In genomic region chr1:134095721-134096120, GRCm38 (mm10) we compare ENCODE assay signal across 8 mouse cellular contexts. TPM values are rescaled to one million over a fixed set of nuclear protein-coding genes. Genes with fewer than 3 reads are reported as not detected.
DNase-seq lines count a peak whose midpoint lies in the region; ATAC-seq and TF ChIP-seq lines count a peak whose summit lies in the region.

No protein-coding gene starts in this region.

- H3K4me1 ChIP-seq in liver, embryonic 12.5 days = peaks cover 92% of the 10 kb centered on the region
- peaks cover 88% of the 10 kb centered on the region for H3K4me1 ChIP-seq in forebrain, embryonic 10.5 days
- H3K4me1 ChIP-seq in hindbrain, embryonic 15.5 days (replicated peaks) = peaks cover 59% of the 10 kb centered on the region

- no peaks in the 10 kb centered on the region for H3K36me3 ChIP-seq in liver, embryonic 12.5 days
- H3K36me3 ChIP-seq in forebrain, embryonic 10.5 days (replicated peaks) = no peaks in the 10 kb centered on the region
- no peaks in the 10 kb centered on the region for H3K36me3 ChIP-seq in hindbrain, embryonic 15.5 days
- no peaks in the 10 kb centered on the region for H3K36me3 ChIP-seq in myocyte (ENCODE audit: control insufficient read depth, insufficient read depth)

- H3ac ChIP-seq in myocyte (ENCODE audit: control insufficient read depth, insufficient read length) = no peak overlapping the region

- H3K27ac ChIP-seq in liver, embryonic 12.5 days = peak overlapping the region; percentile 95; the same call in 1 of the 2 replicates
- peak overlapping the region; percentile 87 for H3K27ac ChIP-seq in forebrain, embryonic 10.5 days
- H3K27ac ChIP-seq in hindbrain, embryonic 15.5 days (replicated peaks) = peak overlapping the region; percentile 68

- no peaks in the 10 kb centered on the region for H3K9me3 ChIP-seq in liver, embryonic 12.5 days (replicated peaks)
- no peaks in the 10 kb centered on the region for H3K9me3 ChIP-seq in forebrain, embryonic 10.5 days
- no peaks in the 10 kb centered on the region for H3K9me3 ChIP-seq in hindbrain, embryonic 15.5 days

- TF ChIP-seq POLR2A in myocyte (IDR thresholded peaks at IDR 0.05; ENCODE audit: insufficient read length, low read depth) = no peak

- H3K4me3 ChIP-seq in liver, embryonic 12.5 days = no peak overlapping the region
- H3K4me3 ChIP-seq in forebrain, embryonic 10.5 days = no peak overlapping the region
- H3K4me3 ChIP-seq in hindbrain, embryonic 15.5 days = no peak overlapping the region
- H3K4me3 ChIP-seq in myocyte = no peak overlapping the region

- ATAC-seq in liver, embryonic 12.5 days = no peak
- no peak for ATAC-seq in hindbrain, embryonic 15.5 days (ENCODE audit: low FRiP score, low read depth)

- no peaks in the 10 kb centered on the region for H3K79me2 ChIP-seq in myocyte (ENCODE audit: control insufficient read depth, insufficient read depth)

- WGBS in liver, embryonic 12.5 days (ENCODE audit: insufficient replicate concordance) = 83% methylated on average over 4 of the region's 4 CpGs
- 93% methylated on average over 4 of the region's 4 CpGs for WGBS in forebrain, embryonic 10.5 days
- WGBS in hindbrain, embryonic 15.5 days = 73% methylated on average over 4 of the region's 4 CpGs

- 0 out of 2 replicates have a peak overlapping the region, but pooled peaks have one; percentile 13 for H3K9ac ChIP-seq in liver, embryonic 12.5 days
- no peak overlapping the region for H3K9ac ChIP-seq in hindbrain, embryonic 15.5 days

- no peak for DNase-seq in liver
- no peak for DNase-seq in forebrain, embryonic 10.5 days (ENCODE audit: extremely low spot score, low spot score)
- no peak for DNase-seq in adrenal gland, postnatal 14 days
- DNase-seq in testis, postnatal 10 days (ENCODE audit: low spot score) = no peak
- no peak for DNase-seq in spleen, postnatal 36 days (ENCODE audit: low spot score in 2 of 2)

- H3K4me2 ChIP-seq in liver, embryonic 12.5 days = no peak overlapping the region
- H3K4me2 ChIP-seq in hindbrain, embryonic 15.5 days = no peak overlapping the region
- peak overlapping the region; percentile 92 for H3K4me2 ChIP-seq in myocyte (ENCODE audit: low read depth)

- H3K27me3 ChIP-seq in liver, embryonic 12.5 days (replicated peaks) = peaks cover 6% of the 10 kb centered on the region; the same call in 1 of the 2 replicates
- peaks cover 27% of the 10 kb centered on the region for H3K27me3 ChIP-seq in forebrain, embryonic 10.5 days (ENCODE audit: poor library complexity, severe bottlenecking)
- H3K27me3 ChIP-seq in hindbrain, embryonic 15.5 days = no peaks in the 10 kb centered on the region
- no peaks in the 10 kb centered on the region for H3K27me3 ChIP-seq in myocyte (ENCODE audit: control insufficient read depth, insufficient read depth, insufficient read length)

TF ChIP-seq in myocyte, 11 proteins besides CTCF, POLR2A, EP300 and RAD21:
- TF ChIP-seq E2F4 (IDR thresholded peaks at IDR 0.05; ENCODE audit: insufficient read depth) = no peak

RNA-seq across cellular contexts. Expression of gene Chit1, which starts 15.3 kb away (rescaled TPM):
- polyA plus RNA-seq in liver, embryonic 12.5 days (2016; fragmentation: Nextera tagmentation; extraction: Ambion mirVana) = 0.07 and 0.12 TPM in 2 replicates
- polyA plus RNA-seq in forebrain, embryonic 10.5 days (2016; fragmentation: Nextera tagmentation; extraction: Ambion mirVana) = not detected in 2 replicates
- 0.37 and 0.38 TPM in 2 replicates for polyA plus RNA-seq in hindbrain, embryonic 15.5 days (2015; fragmentation: Nextera tagmentation; extraction: Ambion mirVana)
- 0.08 TPM for polyA plus RNA-seq in myocyte (2012; fragmentation: generic; extraction: Trizol)
- total RNA-seq in adrenal gland, postnatal 14 days (2021) = not detected in 2 replicates

RNA-seq across cellular contexts. Expression of gene Btg2, which starts 16.8 kb away (rescaled TPM):
- polyA plus RNA-seq in liver, embryonic 12.5 days (2016; fragmentation: Nextera tagmentation; extraction: Ambion mirVana) = 78.2 and 80.8 TPM in 2 replicates
- 64.6 and 68.6 TPM in 2 replicates for polyA plus RNA-seq in forebrain, embryonic 10.5 days (2016; fragmentation: Nextera tagmentation; extraction: Ambion mirVana)
- 30.4 and 49.0 TPM in 2 replicates for polyA plus RNA-seq in hindbrain, embryonic 15.5 days (2015; fragmentation: Nextera tagmentation; extraction: Ambion mirVana)
- polyA plus RNA-seq in myocyte (2012; fragmentation: generic; extraction: Trizol) = 13.8 TPM
- total RNA-seq in adrenal gland, postnatal 14 days (2021) = 36.7 and 58.2 TPM in 2 replicates

RNA-seq across cellular contexts. Expression of gene Fmod, which starts 58.7 kb away (rescaled TPM):
- polyA plus RNA-seq in liver, embryonic 12.5 days (2016; fragmentation: Nextera tagmentation; extraction: Ambion mirVana) = 2.6 and 3.1 TPM in 2 replicates
- polyA plus RNA-seq in forebrain, embryonic 10.5 days (2016; fragmentation: Nextera tagmentation; extraction: Ambion mirVana) = 1.3 TPM in 2 replicates
- 10.2 and 11.0 TPM in 2 replicates for polyA plus RNA-seq in hindbrain, embryonic 15.5 days (2015; fragmentation: Nextera tagmentation; extraction: Ambion mirVana)
- 0.23 TPM for polyA plus RNA-seq in myocyte (2012; fragmentation: generic; extraction: Trizol)
- total RNA-seq in adrenal gland, postnatal 14 days (2021) = 13.9 and 15.3 TPM in 2 replicates
